Mouse (Mus musculus): ENCODE data around the gene Tec.

Tec gene

DNA sequence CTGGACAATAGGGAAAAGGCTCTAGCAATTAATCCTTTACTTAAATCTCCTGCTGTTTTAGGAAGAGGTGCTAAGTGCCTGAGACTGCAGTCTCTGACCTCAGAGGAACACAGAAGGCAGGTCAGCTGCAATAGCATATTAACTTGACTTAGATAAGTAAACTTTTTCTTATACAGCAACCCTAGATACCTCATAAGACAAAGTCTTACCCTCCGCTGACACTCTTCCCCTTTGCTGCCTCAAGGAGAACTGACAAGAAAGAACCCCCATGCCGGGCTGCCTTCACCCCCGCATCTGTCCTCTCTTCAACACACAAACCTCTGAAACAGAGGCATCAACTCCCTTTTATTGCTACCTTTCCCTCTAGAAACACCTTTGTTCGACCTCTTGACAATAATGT, 76.9 kb downstream of the Tec start:
- in situ Hi-C loops (cut with MboI; ENCODE audit: low sequenced_read_pairs): no loop called here

DNA sequence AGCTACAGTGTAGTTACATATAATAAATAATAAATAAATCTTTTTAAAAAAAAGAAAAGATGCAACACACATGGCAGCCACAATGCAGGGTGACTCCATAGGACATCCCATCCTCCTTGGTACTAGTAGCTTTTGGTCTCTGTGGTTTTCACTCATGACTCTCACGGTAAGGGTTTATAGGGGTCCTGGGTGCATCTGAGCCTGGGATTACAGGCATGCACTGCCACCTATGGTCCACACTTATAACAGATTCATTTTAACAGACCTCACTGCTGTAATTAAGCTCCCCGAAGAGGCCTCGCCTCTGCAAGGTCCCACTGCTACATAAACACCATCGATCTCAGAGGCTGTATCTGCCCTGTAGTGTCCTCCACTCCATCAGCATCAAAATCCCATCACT, 82.8 kb downstream of the Tec start:
- in situ Hi-C loops (cut with MboI; ENCODE audit: low sequenced_read_pairs): no loop called here

DNA sequence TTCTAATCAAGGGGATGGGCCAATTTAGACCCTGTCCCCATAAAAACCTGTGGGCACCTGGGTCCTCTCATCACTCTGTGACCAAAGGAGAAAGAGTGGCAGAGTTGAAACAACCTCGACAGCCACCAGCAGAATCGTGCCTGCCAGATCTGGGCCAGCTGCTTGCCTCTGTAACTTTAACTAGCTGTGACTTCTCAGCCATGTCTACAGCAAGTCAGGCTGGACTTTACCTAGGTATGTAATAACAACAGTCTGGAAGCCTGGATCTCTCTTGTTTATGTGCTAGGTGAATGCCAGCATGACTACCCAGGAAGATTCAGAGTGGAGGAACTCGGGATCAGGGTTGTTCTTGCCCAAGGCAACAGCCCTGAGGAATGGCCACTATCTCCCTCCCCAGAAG, 83.6 kb downstream of the Tec start:
- in situ Hi-C loops (cut with MboI; ENCODE audit: low sequenced_read_pairs): no loop called here

DNA sequence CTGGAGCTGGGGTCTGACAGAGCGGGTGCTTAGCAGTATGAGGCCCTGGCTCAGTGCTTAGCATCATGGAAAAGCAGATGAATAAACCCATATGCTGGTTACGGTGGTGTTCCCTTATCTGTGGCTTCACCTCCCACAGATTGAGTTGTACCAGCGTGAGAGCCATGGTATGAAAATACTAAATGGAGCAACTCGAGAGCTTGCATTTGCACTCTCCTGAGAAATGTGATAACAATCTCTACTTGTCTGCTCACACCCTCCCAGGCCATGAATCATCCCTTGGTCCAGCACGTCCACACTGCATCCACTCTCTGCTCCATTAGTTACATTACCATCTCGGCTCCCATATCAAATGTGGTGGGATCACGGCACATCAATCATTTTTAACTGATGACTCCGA, 84.3 kb downstream of the Tec start:
- in situ Hi-C loops (cut with MboI; ENCODE audit: low sequenced_read_pairs): no loop called here

DNA sequence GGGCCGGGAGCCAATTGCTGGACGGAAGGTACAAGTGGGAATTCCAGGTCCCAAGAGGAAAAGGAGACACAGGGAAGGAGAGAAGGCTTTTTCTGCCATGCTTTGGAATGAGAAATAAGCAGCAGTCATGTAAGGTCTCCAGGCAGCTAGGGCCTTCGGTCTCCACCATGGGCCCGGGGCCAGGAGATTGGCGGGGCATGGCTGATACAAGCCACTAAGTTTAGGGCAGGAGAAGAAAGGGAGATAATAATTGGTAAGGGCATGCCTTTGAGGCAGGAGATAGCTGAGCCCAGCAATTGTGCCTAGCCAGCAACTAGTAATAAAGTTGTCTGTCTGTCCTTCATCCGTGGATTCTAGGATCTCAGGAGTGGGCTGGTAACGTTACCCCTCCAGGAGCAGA, 85.2 kb downstream of the Tec start:
- in situ Hi-C loops (cut with MboI; ENCODE audit: low sequenced_read_pairs): no loop called here

DNA sequence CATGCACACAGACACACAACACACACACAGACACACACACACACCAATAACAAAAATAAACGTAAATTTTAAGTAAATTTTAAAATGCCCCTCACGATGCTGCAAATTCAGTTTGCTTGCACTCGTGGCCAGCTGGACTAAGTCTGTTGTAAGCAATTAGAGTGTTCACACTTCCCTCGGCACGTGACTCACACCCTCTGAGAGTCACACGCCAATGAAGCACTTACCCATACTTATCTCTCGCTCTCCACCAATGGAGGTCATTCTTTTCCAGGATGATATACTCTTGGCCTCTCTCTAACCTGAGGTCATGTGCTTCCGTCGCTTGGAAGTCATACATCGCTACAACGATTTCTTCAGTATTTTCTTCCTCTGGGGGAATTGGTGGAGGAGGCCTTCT, 86.5 kb downstream of the Tec start:
- in situ Hi-C loops (cut with MboI; ENCODE audit: low sequenced_read_pairs): no loop called here

DNA sequence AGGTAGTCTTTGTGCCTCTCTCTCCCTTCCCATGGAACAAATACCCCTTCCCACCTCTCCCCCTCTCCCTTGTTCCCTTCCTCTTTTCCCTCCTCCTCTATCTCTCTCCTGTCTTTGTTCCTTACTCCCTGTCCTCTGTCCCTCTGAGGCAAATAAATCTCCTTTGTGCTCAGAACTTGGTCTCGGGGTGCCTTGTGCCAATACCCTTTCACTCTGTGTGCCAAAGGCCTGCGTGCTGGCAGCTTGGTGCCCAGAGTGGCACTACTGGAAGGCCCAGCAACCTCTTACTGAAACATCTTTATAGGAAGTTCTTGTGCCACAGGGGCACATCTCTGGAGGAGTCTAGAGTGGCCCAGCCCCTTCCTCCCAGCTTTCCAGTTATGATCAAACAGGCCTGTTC, 91.7 kb downstream of the Tec start:
- in situ Hi-C loops (cut with MboI; ENCODE audit: low sequenced_read_pairs): no loop called here

DNA sequence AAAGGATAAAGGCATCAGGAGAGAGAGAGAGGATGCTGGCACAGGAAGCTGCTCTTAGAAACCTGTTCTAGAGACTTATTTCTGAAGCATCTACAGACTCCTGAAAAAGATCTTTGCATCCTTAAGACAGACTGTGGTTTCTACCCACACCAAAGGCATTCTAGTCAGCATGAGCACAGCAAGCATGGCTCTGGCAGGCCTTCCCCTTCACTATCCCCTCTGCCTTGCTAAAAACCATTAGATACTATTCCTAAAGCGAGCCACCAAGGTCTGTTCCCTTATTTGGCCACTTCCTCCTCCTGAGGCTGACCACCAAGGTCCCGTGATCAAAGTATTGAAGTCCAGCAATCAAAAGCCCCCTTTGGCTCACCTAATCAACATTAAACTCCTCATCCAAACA, 92.2 kb downstream of the Tec start:
- in situ Hi-C loops (cut with MboI; ENCODE audit: low sequenced_read_pairs): no loop called here

DNA sequence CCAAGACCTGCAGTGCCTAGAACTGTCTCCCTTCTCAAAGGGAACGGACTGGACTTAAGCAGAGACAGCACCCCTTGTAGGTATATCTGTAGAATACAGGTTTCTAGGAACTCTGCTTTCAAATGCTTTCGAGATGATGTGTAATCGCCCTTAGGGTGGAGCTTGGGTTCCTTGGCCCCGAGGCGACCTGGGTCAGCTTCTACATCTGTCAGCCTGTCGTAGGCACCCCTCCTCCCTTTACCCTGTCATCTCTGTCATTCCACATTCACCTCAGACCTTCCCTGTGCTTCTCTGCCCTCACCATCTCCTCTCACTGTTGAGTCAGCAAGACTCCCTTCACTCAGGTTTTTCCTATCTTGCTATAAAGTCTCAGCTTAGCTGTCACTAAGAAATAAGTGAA, 98.4 kb downstream of the Tec start:
- in situ Hi-C loops (cut with MboI; ENCODE audit: low sequenced_read_pairs): no loop called here

DNA sequence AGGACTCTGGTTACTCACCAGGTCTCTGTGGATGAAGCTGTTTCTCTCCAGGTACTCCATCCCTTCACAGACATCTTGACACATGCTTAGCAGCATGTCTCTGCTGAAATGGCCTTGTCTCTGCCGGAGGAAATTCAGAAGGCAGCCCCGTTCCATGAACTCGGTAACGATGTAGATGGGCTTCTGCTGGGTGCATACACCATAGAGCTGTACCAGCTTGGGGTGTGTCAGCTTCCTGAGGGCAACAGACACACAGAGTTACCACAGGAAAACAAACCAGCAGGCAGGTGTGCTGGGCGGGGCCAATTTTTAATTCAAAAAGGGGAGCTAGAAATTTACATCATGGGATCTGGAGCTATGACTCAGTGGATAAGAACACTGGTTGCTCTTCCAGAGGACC, 104.7 kb downstream of the Tec start:
- in situ Hi-C loops (cut with MboI; ENCODE audit: low sequenced_read_pairs): no loop called here

DNA sequence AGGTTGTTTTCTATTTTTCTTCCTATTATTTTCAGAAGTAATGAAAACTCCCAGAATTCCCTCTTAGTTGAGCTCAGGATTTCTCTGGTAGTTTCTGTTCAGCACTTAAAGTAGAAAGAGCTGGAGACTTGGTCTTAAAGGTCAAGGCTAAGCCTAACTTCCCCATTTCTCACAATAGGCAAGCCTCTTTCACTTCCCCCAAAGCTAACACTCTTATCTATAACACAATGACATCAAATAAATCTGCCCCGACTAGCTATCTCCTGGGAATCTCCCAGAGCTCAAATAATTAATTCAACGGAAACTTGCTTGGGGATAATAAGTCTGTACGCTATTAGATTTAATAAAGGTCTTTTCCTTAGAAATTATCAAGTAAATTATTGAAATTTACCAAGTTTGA, 105.3 kb downstream of the Tec start:
- in situ Hi-C loops (cut with MboI; ENCODE audit: low sequenced_read_pairs): no loop called here

DNA sequence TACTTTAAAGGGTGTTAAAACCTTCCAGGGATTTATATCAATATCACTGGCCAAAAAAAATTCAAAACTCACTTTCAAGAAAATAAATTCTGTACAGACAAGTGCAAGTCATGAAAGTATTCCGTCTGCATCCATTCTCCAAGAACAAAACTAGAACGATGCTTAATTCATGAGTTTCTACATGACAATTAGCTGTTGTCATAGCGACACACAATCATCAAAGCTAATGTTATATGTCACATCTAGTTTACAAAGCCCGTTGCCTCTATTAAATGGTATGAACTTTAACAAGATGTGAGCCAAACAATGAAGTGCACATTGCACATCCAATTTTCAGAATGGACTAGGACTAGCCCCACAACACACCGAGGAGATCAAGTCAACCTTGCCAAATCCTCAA, 106.5 kb downstream of the Tec start:
- in situ Hi-C loops (cut with MboI; ENCODE audit: low sequenced_read_pairs): no loop called here

DNA sequence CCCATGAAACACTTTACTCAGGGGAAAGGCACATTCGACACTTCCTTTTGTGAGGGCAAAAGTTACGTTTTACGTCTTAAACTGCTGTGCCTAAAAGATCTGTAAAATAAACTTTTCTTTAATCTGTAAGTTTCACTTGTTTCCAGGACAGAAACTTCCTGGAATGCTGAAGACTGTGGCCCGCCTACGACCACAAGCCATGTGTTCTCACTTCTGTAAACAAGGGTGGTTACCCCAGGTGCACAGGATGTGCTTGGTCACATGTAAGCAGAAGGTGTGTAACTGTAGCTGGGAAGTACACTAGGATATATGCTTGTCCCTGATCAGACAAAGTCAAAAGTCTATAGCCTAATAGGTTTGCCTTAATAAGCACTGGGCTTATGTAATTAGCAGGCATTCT, 107.0 kb downstream of the Tec start:
- in situ Hi-C loops (cut with MboI; ENCODE audit: low sequenced_read_pairs): no loop called here

DNA sequence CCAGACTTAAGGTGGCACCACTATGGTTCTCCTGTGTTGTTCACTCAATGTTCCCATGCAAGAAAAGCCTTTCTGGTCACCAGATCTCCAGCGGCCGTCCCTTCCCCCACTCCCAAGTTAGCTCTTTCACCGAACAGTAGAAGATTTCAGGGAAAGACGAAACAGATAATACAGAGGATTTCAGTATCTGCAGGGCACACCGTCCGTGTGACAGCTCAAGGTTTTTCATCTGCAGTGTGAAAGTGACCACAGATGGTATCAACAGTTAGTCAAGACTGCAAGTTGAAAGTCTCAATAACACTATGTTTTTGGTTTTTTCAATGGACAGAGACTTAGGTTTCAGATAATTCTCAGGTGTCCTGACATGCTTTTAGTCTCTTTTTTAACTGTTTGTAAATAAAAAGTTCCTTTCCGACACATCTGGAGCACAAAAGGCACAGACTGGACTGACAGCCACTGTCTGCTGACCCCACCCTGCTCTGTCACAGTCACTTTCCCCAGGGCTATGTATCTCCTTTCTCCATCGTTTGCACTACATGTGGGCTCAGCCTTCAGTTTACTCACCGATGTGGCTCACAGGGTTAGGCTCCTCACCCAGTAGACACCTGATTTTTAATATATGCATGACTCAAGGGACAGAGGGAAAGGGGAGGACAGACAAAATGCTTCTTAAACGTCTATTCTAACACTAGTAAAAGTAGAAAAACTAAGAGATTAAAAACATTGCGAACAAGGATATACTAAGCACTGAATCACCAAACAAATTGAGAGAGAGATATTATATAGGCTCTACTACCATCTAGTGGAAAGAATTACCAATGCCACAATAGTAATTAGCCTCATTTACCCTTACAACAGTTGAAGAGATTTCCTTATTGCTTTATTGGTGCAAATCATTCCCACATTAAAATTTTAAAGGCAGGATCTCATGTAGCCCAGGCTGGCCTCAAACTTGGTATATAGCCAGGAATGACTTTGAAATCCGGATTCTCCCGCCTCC, 109.1 kb downstream of the Tec start:
- in situ Hi-C loops (cut with MboI; ENCODE audit: low sequenced_read_pairs): no loop called here

DNA sequence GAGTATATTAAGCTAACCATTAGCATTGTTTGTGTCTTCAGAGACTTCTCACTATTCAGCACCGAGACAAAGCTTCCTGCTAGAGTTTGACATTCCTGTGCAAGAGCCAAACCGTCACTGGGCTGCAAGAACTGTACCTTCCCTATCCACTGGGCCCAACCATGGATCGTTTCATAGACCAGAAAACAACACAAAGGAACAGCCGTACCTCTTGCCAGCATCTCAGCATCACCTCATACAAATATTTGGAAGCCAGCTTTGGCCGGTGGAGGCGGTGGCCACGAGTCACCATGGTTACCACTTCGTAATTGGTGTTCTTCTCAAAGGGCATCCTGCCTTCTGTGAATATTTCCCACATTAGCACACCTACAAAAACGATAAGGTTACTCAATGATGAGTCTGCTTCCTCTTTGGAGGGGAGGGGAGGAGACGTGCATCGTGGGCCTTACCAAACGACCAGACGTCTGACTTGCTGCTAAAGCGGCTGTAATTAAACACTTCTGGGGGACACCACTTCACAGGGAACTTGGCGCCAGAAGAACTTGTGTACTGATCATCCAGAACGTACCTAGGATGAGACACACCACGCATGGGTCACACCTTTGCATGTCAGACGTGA, 111.0 kb downstream of the Tec start:
- in situ Hi-C loops (cut with MboI; ENCODE audit: low sequenced_read_pairs): no loop called here

DNA sequence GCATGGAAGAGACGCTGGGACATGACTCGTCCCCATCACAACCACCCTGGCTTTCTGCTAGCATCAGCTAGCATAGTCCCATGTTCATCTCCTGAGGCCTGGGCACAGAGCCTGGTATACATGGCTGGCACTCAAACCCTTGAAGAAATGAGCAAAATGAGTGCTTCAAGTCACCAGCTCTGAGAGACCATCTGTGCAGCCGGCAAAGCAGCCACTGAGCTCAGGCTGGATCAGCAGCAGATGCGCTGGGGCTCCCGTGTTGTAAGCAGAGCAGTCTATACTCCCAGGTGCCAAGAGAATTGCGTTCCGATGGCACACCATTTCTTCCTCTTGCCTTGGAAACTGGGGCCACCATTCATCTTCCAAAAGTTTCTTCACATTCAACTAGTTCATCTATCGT, 112.3 kb downstream of the Tec start:
- in situ Hi-C loops (cut with MboI; ENCODE audit: low sequenced_read_pairs): no loop called here

DNA sequence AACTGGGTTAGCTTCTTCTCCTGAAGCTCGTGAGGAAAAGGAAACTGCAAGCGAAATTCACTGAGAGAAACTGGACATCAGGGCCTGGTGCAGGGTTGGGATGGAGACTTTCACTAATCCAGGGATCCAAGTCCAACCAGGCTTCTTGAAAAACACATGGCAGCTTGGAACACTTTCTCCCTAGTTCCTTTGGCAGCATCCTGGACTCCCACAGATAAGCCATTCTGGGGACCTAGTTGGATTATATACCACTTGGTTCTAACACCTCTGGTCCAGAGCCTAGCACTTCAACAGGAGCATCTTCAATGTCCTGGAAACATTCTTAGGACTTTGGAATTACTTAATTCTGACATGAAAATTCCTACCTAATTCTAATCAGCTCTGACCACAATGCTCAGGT, 113.2 kb downstream of the Tec start:
- in situ Hi-C loops (cut with MboI; ENCODE audit: low sequenced_read_pairs): no loop called here

DNA sequence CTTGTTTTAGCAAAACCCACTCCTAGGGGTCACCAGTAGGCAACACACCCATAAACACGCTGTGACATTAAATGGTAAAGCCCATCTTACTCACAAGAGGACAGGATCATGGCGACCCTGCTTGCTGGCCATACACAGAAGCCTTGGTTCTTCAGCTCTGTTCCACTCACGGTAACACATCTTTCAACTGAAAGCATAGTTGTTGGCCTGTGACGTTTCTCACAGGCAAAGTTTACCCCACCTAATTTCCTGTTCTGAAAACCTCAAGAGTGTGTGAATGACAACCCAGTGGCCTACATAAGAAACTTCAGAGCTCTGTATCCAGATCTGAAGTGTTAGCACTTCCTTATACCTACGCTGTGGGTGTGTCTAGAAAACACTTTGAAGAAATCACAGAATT, 115.7 kb downstream of the Tec start, which contains the start of gene Txk:
Gene Txk (minus strand): TSS at position 193 of the 400 bp plus-strand sequence.
- in situ Hi-C loops (cut with MboI; ENCODE audit: low sequenced_read_pairs): no loop called here

DNA sequence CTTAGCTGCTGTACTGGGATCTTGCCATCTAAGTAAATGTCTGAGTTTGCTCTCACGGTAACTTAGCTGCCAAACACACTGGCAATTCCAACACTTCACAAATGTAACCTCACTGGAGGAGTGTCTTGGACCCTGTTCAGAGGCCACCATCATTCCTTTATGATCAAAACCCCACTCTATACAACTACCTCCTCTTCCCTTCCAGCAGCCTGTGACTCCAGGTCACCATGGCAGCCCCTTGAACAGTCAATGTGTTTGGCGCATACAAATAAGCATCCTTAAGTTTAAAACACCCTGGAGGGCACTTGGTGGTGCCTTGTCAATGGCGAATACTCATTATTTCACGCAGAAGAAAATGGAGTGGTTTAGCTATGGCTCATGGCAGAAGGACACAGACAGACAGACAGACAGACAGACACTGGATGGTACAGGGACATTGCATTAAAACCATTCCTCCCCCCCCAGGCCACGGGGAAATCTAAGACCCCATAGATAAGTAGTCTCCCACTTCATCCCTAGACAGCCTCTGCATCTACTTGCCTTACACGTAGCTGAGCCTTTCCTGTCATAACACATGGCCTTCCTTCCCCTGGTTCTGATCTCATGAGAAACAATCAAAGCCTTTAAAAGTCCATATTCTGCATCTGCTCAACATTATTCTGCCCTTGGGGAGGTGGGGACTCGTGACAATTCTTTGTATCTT, 117.1 kb downstream of the Tec start:
- in situ Hi-C loops (cut with MboI; ENCODE audit: low sequenced_read_pairs): no loop called here

DNA sequence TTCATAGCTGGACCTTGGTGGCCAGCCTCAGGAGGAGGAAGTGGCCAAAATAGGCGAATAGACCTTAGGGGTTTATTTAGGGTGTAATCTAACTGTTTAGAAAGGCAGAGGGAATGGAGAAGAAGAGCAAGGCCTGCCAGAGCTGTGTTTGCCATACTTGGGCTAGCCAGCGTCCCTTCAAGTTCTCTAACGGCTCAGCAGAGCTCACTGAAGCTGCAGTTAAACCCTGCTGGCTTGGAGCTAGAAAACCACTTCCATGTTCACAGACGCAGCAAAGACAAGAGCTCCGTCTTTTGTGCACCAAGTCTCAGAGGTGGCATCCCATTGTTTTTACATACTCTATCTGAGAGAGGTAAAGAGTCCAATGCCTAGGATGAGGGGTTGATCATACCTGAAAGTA, 118.1 kb downstream of the Tec start:
- in situ Hi-C loops (cut with MboI; ENCODE audit: low sequenced_read_pairs): no loop called here

DNA sequence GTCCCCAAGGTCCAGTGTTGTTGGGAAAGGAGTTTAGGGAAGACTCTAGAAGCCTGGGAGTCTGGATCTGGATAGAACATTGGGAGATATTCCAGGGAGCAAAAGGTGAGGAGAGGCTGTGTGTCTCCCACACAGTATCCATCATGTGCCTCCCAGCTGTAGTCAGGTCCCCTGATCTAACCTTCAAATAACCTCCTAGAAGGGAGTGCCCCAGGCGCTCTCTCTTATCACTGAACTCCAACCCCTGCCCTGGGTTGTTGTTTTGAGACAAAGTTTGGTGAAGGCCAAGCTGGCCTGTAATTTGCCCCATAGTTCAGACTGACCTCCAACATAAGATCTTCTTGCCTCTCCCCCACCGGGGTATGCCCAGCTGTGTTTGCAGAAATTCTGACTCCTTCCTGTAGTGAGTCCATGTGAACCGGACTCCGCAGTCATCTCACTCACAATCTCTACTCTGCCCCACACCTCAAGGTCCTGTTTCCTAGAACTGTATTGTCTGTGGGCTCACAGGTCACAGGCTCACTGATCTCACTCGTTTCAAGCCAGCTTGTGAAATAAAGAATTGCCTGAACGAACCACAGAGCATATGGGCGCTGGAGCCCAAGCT, 119.5 kb downstream of the Tec start:
- in situ Hi-C loops (cut with MboI; ENCODE audit: low sequenced_read_pairs): no loop called here

All from CH12F3 (cell line).